Mouse (Mus musculus) cerebellum, postnatal 4 days (tissue): Measurements from ENCODE around the gene Gm20388.

Source experiments
- DNase-seq, 2 experiments: peaks; one replicate each; pipeline ENCODE4 v3.0.0; 2022; ENCODE audit warnings: low spot score in 2 of 2, mixed read lengths in 1 of 2

Gene Gm20388

DNA sequence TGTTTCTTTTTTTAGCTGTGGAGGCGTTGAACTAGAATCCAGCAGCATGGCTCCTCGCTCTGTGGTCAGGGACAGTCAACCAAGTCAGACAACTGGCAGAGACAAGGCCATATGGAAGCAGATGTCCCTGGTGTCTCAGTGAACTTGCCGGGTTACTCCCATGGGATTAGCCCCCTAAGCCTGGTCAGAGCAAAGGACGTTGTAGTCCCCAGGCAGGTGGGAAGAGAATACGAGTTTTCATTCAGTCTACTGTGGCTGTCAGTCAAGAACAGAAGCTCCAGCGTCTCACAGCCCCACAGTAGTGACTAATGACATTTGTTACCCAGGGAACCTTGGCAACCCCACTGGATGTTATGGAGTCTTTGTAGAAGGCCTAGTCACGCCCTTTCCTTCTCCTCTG is 2835.8 kb downstream of the Gm20388 start:
- DNase-seq, result no peak

DNA sequence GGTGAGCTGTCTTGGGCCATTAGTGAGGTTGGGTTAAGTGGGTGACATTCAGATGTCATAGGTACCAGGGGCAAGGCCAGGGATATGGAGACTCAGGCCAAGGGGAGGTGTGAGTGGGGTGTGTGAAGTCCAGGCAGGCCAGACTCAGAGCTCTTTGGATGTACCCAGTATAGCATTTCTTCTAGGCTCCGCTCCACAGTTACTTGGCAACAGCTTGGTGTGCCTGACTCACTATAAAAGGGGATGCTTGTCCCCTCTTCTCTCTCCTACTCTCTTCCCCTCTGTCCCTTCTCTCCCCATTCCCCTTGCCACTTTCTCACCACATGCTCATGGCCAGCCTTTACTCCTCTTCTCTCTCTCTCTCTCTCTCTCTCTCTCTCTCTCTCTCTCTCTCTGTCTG is 2837.2 kb downstream of the Gm20388 start:
- DNase-seq, result no peak

DNA sequence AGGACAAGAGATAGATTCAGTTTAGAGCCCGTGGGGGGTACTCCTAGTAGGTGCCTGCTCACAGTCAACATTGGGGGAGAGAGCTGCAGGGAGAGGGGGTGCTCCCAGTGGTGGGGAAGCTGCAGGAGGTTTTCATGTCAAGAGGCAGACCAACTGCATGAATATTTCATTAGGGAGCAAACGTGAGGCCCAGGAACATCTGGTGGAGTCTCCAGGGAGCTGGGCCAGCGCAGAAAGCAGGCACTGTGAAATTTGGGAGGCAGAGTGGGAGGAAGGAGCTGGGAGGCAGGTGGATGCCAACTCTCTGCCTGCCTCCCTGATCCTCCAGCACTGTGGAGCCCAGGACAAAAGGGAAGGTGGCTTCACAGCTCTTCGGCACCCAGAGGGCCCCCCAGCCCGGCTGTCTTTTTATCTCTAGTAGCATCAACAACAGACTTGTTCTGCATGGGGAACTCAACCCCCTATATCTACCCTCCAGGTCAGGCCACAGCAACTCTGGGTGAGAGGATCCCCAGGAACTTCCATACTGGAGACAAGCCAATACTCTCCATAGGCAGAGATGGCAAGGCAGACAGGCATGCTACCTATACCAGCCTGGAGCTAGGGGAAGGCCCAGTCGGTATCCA is 2838.8 kb downstream of the Gm20388 start:
- DNase-seq, result no peak

DNA sequence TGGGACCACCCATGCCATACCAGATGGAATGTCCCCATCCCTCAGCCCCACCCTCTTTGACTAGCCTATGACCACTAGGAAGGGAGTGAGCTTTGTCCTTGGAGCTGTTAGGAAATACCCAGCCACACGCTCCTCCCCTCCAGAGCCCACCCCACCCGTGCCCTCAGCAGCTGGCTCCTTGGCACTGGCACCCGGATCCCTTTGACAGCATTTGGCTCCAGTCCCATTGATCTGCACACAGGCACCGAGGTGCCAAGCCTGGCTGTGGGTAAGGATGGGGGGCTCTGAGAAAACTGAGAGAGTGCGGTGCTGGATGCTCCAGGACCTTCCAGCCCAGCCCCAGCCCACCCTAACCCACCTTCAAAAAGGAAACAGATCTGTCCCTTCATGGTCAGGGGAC is 2840.7 kb downstream of the Gm20388 start:
- DNase-seq, result peak; percentile 46 to 88

DNA sequence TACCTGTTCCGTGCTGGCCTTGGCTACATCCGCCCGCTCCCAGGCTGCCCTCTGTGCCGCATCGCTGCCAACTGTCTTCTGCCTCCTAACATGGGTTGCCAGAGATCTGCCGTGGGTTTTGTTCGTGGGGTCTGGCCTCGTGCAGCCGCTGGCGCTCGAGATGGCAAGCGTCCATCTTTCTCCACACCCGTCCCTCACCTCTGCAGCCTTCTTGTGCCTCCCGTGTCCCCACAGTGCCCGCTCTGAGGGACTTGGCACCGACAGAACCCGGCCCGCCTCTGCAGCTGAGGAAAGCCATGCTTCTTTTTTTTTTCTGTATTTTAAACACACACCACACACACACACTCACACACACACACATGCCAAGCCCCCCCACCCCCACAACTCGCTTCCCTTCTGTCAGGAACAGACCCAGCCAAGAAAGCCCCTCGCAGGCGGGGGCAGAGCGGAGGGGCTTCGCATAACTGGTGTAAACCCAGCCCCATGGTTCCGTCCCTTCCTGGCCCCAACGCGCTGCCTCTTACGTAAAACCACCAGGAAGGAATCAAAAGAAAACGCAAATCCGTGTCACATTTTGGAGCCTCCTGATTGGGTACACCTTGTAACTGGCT is 2841.6 kb downstream of the Gm20388 start:
- peak in 1 of 2 experiments; percentile 80 for DNase-seq

DNA sequence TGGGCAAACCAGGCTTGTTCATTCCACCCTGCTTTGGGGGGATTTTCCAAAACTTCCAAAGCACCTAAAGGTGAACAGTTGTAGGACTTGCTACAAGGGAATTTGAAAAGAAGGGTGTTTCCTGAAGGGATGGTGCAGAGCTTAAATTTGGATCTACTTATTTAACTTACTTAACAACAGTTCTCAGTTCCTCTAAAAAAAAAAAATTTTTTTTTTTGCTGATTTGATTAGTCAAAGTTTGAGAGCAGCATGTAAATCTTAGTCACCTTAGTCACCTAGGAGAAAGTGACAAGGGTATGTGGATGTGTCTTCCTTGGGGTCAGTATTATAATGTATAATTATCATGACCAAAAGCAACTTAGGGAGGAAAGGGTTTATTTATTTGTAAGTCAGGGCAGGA is 2848.0 kb downstream of the Gm20388 start:
- DNase-seq, result no peak

DNA sequence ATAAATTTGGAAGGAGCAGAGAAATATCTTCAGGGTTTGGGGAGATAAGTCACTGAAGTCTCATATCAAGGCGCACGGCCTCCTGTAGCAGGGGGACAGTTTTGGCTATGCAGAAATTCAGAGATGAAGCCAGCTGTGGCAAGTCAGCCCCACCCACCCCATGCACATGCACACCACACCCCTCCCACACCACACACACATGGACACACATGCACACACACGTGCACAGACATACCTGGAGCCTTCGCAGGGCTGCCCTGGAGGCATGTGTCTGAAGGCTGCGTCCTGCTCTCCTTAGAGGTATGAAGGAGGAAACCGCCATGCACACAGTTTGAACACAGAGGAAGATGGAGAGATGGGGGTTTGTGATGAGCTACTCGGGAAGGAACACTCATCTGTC is 2849.5 kb downstream of the Gm20388 start:
- DNase-seq, result no peak

DNA sequence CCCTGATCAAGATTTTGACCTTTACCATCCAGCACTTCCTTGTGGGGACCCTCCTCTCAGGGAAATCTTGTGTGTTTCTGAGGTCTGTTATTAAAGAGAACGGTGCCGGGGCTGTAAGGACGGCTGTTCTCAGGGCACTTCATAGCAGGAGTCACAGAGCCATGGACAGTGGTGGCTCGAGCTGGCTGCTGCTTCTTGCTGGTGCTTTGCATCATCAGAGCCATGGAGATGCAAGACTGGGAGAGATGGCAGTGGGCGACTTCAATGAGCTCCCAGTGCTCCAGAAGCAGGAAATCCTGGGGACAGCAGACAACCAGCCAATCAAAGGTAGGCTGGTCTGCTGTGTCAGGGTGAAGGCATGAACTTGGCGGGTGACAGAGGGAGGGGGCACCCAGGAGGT is 2850.5 kb downstream of the Gm20388 start:
- DNase-seq, result no peak

DNA sequence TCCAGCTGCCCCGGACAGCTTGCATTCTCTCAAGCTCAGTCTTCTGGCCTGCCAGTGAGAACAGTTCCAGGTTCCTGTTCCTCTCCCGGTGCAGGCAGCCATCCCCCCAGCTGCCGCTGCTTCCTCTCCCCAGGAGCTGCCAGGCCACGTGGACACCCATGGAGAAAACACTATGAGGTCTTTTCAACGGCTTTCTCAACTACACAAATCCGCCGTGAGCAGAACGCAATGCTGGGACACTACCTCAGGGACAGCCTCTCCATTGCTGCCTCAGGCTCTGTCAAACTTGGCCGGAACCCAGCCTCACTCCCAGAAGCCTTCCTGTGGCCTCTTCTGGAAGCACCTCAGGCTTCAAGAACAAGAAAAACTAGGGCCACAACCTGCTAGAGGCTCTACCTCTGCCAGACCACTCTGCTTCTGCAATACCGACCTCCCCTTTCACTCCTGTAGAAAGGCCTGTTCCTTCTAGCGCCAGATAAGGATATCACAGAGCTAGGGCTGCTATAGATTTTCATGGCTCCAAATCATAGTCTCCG is 2852.2 kb downstream of the Gm20388 start:
- no peak for DNase-seq

DNA sequence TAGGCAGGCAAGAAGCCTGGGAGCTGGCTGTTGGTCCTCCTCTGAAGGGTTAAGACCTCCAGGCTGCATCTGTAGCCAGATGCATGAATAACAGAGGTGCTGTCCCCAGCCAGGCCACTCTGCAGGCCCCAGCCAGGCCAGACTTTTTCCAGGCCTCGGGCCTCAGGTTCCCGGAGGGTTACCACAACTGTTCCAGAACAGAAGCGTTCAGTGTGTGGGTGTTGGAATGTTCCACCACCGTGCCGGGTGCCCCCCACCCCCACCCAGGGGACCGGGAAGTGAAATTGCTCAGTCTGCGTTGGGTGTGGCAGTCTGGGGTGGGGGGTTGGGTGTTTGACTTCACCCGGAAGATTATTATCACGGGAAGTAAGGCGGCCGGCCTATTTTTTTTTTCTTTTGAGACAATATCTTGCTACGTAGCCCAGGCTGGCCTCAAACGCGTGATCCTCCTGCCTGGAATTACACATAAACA is 2852.7 kb downstream of the Gm20388 start:
- DNase-seq, result no peak

DNA sequence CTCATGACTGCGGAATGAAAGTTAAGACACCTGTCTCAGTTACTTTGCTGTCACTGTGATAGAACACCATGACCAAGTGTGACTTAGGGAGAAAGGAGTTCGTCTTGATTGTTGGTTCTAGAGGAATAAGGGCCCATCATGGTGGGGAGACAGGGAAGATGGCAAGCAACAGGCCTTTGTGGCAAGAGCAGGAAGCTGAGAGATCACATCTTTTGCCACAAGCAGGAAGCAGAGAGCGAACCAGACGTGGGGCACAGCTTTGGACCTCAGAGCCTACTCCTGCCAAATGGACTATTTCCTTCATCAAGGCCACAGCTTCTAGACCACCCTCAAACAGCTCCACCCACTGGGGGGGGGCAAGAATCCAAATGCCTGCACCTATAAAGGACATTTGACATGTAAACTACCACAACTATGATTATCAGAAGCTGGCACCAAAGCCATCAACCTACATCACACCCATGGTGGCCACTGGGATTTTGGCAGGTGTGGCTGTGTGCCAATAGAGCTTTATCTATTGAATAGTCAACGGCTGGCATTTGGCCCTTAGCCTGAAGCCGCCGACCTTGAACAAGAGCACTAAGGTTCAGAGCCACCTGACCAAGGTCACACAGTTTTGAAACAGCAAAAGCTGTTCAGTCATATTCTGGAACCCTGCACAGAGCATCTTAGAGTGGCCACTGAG is 2854.3 kb downstream of the Gm20388 start:
- no peak for DNase-seq

DNA sequence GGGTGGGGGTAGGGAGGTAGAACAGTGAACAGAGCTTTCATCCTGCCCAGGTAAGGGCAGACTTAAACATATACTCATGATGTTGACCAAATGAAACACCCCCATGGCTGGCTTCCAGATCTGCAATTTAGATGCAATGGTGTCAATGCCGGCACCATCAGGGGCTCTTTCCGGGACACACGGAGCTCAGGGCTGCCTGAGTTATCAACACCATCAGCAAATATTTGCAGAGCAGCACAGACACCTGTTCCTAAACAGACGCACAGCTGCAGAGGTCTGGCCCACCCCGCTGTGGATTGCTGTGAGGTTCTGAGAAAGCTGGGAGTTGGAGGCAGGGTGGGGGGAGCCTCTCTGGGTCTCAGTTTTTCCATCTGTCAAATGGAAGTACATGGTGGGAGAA is 2855.5 kb downstream of the Gm20388 start:
- DNase-seq, result no peak

DNA sequence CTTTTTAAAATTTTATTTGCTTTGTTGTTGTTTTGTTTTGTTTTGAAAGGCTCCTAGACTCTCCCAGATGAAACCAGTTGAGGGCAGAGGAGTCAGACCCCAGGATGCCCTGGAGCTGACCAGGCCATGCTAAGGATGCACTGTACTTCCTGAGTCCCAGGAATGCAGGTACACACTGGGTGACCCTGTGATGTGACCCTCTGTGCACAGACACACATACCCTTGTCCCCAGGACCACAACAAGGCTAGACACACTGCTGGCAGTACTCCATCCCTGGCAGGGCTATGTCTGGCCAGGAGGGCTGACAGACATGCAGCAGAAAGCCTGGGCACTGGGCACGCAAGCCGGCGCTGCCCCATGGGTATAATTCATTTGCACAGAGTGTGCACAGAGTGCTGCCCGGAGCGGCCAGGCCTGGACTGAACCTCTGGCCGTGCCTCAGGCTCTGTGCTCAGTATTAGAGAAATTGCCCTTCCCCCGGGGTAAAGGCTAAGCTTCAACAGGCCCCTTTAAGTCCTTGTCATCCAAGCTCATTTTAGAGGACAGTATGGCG is 2856.1 kb downstream of the Gm20388 start:
- no peak for DNase-seq

DNA sequence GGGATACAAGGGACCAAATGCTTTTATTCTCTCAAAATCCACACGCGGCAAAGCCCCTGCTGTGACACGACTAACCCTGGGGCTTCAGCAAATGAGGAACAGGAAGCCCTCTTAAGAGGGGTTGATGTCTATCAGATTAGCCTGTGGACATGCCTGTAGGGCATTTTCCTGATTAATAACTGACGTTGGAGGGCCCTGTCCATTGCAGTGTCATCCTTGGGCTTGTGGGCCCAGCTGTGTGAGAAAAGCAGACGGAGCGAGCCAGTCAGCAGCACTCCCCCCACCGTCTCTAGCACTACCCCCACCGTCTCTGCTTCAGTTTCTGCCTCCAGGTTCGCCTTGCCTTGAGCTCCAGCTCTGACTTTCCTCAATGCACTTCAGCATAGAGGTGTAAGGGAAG is 2856.6 kb downstream of the Gm20388 start:
- no peak for DNase-seq

DNA sequence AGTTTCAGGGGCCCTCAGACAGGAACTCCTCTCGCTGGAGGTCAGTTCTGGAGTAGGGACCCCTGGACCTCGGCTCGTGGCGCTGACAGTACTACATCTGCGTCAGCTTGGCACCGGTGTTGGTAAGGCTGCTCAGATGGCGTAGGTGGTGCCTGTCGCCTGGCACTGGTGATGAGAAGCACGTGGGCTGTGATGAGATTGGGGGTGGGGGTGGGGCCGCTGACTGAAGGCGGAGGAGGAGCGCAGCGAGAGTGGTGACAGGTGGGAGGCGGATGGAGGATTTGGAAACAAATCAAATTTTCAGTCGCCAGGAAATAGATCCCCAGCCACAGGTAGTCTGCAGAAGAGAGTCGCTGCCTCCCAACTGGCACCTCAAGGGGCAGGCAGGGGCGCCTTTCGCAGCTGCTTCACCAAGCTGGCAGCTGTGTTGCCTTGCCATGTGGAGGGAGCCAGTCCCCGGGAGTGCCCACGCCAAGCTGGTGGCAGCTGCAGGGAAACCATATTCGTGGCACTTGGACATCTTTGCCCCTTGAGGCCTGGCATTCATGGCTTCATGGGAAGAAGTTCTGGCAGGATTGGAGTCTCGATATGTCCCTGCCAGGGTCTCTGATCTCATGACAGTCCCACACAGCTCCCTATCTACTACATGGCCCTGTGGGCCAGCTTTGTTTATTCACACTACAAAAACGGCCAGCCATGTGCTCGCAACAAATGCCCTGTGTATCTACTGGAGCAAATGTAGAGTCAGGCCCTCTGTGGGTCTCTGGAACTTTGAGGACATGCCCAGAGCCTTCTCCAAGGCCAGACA is 2858.8 kb downstream of the Gm20388 start:
- DNase-seq, result peak in 1 of 2 experiments; percentile 66

DNA sequence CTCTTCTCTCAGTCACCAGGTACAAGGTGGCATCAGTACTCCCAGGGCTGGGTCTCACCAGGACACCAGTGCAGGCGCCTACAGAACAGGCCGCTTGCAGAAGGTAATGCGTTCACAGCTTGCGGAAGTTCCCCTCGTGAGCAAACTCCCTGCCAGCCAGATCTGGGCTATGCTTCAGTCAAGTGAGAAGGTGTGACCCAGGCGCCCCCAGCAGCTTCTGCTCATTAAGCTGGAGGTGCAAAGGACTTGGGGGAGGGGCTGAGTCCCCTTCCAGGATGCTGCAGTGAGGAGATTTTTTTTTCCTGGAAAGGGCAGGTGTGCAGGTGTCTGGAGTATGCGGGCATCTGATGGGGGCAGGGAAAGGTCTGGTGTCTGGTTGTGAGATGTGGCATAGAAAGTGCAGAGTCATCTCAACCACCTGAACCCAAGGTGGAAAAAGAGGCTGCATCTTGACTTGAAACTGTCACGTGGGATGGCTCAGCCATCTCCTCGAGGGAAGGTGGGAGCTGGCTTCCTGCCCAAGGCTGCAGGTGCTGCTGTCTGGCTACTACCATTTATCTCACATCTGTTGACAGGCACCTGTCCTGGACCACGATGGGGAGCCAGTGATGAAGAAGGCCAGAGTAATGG is 2861.9 kb downstream of the Gm20388 start:
- no peak for DNase-seq

DNA sequence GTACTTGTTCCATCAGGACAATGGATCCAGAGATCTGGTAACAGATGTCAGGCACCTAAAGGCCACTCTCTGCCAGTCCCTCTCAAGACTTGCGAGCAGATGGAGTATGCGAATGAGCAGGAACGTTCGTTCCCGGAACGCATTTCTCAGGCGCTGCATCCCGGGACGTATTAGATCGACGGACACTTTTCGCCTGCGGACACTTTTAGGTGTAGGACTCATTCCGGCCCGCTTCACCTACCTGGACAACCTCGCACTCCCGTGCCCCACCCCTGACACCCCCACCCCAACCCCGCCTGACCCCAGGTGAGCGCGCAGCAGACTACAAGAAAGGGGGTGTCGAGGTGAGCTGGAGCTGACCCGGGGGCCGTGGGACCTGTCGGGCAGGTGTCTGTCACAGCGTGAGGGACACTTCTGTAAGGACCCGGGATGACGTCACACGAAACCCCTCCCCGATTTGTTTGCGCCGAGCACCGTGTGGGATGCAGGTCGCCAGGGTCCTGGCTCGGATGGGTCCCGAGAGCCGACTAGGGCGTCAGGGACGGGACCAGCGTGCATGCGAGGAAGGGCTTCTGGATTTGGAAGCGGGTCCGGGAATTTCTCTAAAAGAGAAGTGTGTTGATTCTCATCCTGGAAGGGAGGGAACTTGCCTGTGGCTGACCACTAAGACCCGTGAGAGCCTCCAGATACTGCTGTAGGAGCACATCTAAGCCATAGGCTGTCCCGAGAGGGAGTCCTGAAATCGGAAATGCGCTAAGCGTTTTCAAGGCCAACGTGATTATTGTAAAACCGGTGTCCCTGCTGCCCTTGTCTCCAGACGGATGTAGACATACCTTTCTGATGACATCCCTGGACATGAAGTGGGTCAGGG is 2864.9 kb downstream of the Gm20388 start, which contains the start of gene Acsf3:
TSS of gene Acsf3 (plus strand) at position 202 of the 871 bp plus-strand sequence.
- peak; percentile 54 to 85 for DNase-seq

DNA sequence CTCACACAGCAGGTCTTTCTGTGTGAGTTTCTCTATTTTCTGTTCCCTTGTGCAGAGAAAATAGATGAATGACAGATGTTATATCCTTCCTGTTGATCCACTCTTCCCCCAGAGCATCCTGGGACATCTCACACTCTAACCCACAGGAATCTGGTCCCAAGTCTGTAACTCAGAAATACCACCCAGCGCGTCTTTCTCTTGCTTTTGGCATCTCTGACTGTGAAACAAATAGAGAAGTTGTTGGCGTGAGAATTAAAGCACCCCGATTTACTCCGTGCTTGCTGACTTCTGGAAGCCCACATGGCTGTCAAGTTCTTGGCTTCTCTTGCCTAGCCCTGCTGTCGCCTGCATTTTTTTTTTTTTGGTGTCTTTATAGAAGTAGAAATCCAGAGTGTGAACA is 2867.1 kb downstream of the Gm20388 start:
- DNase-seq, result no peak

DNA sequence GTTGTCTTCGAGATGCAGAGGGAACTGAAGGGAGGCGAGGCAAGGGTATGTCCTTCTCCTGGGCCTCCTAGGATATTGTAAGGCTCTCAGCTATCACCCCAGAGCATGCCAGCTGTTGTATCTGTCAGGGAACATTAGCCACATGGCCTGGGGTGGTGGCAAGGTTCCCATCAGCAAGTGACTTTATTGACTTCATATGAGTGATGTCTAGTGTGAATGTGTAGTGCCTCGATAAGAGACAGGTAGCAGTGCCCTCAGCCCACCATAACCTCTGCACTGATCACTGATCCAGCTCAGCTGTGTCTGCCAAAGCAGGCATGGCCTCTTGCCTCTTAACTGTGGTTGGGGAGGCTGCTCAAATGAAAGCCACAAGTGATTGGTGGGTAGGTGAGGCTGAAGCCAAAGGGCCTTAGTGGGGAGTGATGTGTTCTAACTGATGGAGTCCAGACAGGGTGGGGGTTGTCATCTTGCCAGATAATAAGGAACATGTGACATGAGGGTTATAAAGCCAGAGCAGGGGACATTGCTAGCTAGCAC is 2868.1 kb downstream of the Gm20388 start:
- no peak for DNase-seq

DNA sequence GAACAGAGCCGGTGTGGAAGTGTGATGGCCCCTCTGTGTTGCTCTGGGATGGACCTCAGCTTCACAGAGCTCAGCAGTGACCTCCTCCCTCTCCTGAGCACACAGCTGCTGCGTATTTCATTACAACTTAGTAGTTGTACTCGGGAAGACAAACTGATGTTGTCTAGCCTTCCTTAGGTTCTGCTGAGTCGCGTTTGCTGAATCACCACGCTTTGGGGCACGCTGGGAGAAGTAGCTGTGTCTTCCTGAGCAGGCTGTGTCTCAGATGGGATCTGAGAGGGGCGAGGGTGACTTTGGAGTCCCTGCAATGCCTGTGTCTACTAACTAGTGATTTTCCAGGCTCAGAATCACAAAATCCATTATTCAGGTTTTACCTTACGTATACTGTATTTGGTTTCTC is 2868.6 kb downstream of the Gm20388 start:
- DNase-seq, result no peak
